Comparison of ENCODE assay signal across 15 mouse cellular contexts in genomic region chr2:25008250-25008649, GRCm38 (mm10). TPM values are rescaled to one million over a fixed set of nuclear protein-coding genes. Genes with fewer than 3 reads are reported as not detected.
DNase-seq lines count a peak whose midpoint lies in the region; ATAC-seq and TF ChIP-seq lines count a peak whose summit lies in the region.
"Had no signal": no experiment of that assay in that cellular context is flagged by ENCODE, and none has a peak within 500 bp of the region (broad histone marks: within the 10 kb centered on the region; RNA-seq: fewer than 3 reads in every experiment).

No protein-coding gene starts in this region.

- no peak for TF ChIP-seq EP300 in liver, embryonic 14.5 days (IDR thresholded peaks at IDR 0.05; ENCODE audit: low read depth)

- ATAC-seq in CD4-positive, CD25-positive, alpha-beta regulatory T cell, adult 4 months = no peak
- ATAC-seq in liver, embryonic 14.5 days (ENCODE audit: insufficient read depth) = no peak
- ATAC-seq in activated CD4-positive, CD25-positive, alpha-beta regulatory T cell, adult 4 months = no peak

- DNase-seq in CD4-positive, CD25-positive, alpha-beta regulatory T cell, adult 2 months (ENCODE audit: low read depth, low spot score) = peak; percentile 30
- DNase-seq in retina, postnatal 1 day = peak; percentile 5
- no peak for DNase-seq in retina, embryonic 14.5 days (ENCODE audit: low spot score)
- peak in 1 of 3 experiments; percentile 10 for DNase-seq in liver, embryonic 14.5 days (ENCODE audit: low read depth in 3 of 3, low spot score in 3 of 3)
- DNase-seq in heart, postnatal 10 days = no peak
- no peak for DNase-seq in frontal cortex, postnatal 25 days (ENCODE audit: low spot score in 2 of 2)
- DNase-seq: cerebellum, postnatal 10 days; layer of hippocampus, postnatal 36 days; lung, postnatal 10 days had no signal

- no peaks in the 10 kb centered on the region for H3K9me3 ChIP-seq in liver, embryonic 14.5 days (ENCODE audit: control insufficient read depth, low read length)
- H3K9me3 ChIP-seq: embryonic facial prominence, embryonic 13.5 days; heart, embryonic 10.5 days; limb, embryonic 12.5 days; neural tube, embryonic 15.5 days had no signal

- no peak overlapping the region for H3K4me2 ChIP-seq in liver, embryonic 14.5 days (ENCODE audit: low read depth)
- H3K4me2 ChIP-seq: embryonic facial prominence, embryonic 13.5 days; limb, embryonic 12.5 days; neural tube, embryonic 15.5 days had no signal

- peak; percentile 48; the same call in 1 of the 2 replicates for TF ChIP-seq CTCF in liver, embryonic 14.5 days (IDR thresholded peaks at IDR 0.05; ENCODE audit: low read depth)

- peaks cover 3% of the 10 kb centered on the region for H3K36me3 ChIP-seq in liver, embryonic 14.5 days (replicated peaks; ENCODE audit: control insufficient read depth, insufficient read depth, low read depth)
- H3K36me3 ChIP-seq: limb, embryonic 12.5 days; neural tube, embryonic 15.5 days had no signal

- H3K27me3 ChIP-seq in liver, embryonic 14.5 days (ENCODE audit: control insufficient read depth, insufficient read depth, low read length) = no peaks in the 10 kb centered on the region
- H3K27me3 ChIP-seq: embryonic facial prominence, embryonic 13.5 days; limb, embryonic 12.5 days; neural tube, embryonic 15.5 days had no signal

- intact Hi-C loops in heart, postnatal 10 days (cut with DNase I) = loop anchor here (5.0 kb wide), 1 partner anchor 156 kb away; no protein-coding TSS in a partner anchor

- no peak overlapping the region for H3K9ac ChIP-seq in liver, embryonic 14.5 days (replicated peaks)
- H3K9ac ChIP-seq: embryonic facial prominence, embryonic 13.5 days; limb, embryonic 12.5 days; neural tube, embryonic 15.5 days had no signal

- H3K27ac ChIP-seq in liver, embryonic 14.5 days = no peak overlapping the region
- H3K27ac ChIP-seq: embryonic facial prominence, embryonic 13.5 days; heart, embryonic 10.5 days; limb, embryonic 12.5 days; neural tube, embryonic 15.5 days had no signal

- no peak overlapping the region for H3K4me3 ChIP-seq in liver, embryonic 14.5 days (ENCODE audit: insufficient read depth in 1 of 2, low read depth in 2 of 2, low read length in 2 of 2)
- H3K4me3 ChIP-seq: embryonic facial prominence, embryonic 13.5 days; heart, embryonic 10.5 days; limb, embryonic 12.5 days; neural tube, embryonic 15.5 days had no signal

- H3K4me1 ChIP-seq in liver, embryonic 14.5 days (replicated peaks; ENCODE audit: control insufficient read depth in 2 of 2, insufficient read depth in 2 of 2, low read length in 1 of 2) = no peaks in the 10 kb centered on the region
- H3K4me1 ChIP-seq: embryonic facial prominence, embryonic 13.5 days; heart, embryonic 10.5 days; limb, embryonic 12.5 days; neural tube, embryonic 15.5 days had no signal

RNA-seq across cellular contexts. Expression of gene Pnpla7, which starts 32.4 kb away (rescaled TPM):
- polyA plus RNA-seq in CD4-positive, CD25-positive, alpha-beta regulatory T cell, adult 4 months (2017; shearing (Covaris generic)) = 100 to 1,000 TPM in 1 of 2 experiments, 10 to 100 TPM in 1; 65.8 to 117 TPM
- polyA plus RNA-seq in liver, embryonic 14.5 days (2012; rRNA removed) = 9.4 and 9.6 TPM in 2 replicates
- 11.0 and 11.3 TPM in 2 replicates for polyA plus RNA-seq in liver, embryonic 14.5 days (2014; fragmentation: Nextera tagmentation; extraction: Ambion mirVana)
- 10 to 100 TPM; 49.3 to 51.3 TPM for polyA plus RNA-seq in activated CD4-positive, CD25-positive, alpha-beta regulatory T cell, adult 4 months (2017; shearing (Covaris generic))
- 10 to 100 TPM; 19.5 to 20.5 TPM for total RNA-seq in heart, postnatal 10 days (2021)

RNA-seq across cellular contexts. Expression of gene Mrpl41, which starts 33.4 kb away (rescaled TPM):
- polyA plus RNA-seq in CD4-positive, CD25-positive, alpha-beta regulatory T cell, adult 4 months (2017; shearing (Covaris generic)) = 10 to 100 TPM; 91.6 to 98.5 TPM
- 31.9 and 48.1 TPM in 2 replicates for polyA plus RNA-seq in liver, embryonic 14.5 days (2012; rRNA removed)
- polyA plus RNA-seq in liver, embryonic 14.5 days (2014; fragmentation: Nextera tagmentation; extraction: Ambion mirVana) = 93.6 and 102 TPM in 2 replicates
- 100 to 1,000 TPM; 102 to 124 TPM for polyA plus RNA-seq in activated CD4-positive, CD25-positive, alpha-beta regulatory T cell, adult 4 months (2017; shearing (Covaris generic))
- 10 to 100 TPM; 87.3 to 88.0 TPM for total RNA-seq in heart, postnatal 10 days (2021)

RNA-seq across cellular contexts. Expression of gene Nsmf, which starts 45.9 kb away (rescaled TPM):
- polyA plus RNA-seq in CD4-positive, CD25-positive, alpha-beta regulatory T cell, adult 4 months (2017; shearing (Covaris generic)) = 10 to 100 TPM in 1 of 2 experiments, 1 to 10 TPM in 1; 8.6 to 13.7 TPM
- 10.3 and 11.0 TPM in 2 replicates for polyA plus RNA-seq in liver, embryonic 14.5 days (2012; rRNA removed)
- polyA plus RNA-seq in liver, embryonic 14.5 days (2014; fragmentation: Nextera tagmentation; extraction: Ambion mirVana) = 3.3 and 6.3 TPM in 2 replicates
- 10 to 100 TPM; 11.1 to 11.2 TPM for polyA plus RNA-seq in activated CD4-positive, CD25-positive, alpha-beta regulatory T cell, adult 4 months (2017; shearing (Covaris generic))
- total RNA-seq in heart, postnatal 10 days (2021) = 10 to 100 TPM; 37.5 to 39.1 TPM

RNA-seq across cellular contexts. Expression of gene Dph7, which starts 46.0 kb away (rescaled TPM):
- polyA plus RNA-seq in CD4-positive, CD25-positive, alpha-beta regulatory T cell, adult 4 months (2017; shearing (Covaris generic)) = 10 to 100 TPM; 34.2 to 42.6 TPM
- 8.1 and 9.0 TPM in 2 replicates for polyA plus RNA-seq in liver, embryonic 14.5 days (2012; rRNA removed)
- polyA plus RNA-seq in liver, embryonic 14.5 days (2014; fragmentation: Nextera tagmentation; extraction: Ambion mirVana) = 8.7 and 9.9 TPM in 2 replicates
- polyA plus RNA-seq in activated CD4-positive, CD25-positive, alpha-beta regulatory T cell, adult 4 months (2017; shearing (Covaris generic)) = 10 to 100 TPM; 30.0 to 32.2 TPM
- total RNA-seq in heart, postnatal 10 days (2021) = 1 to 10 TPM; 4.9 to 7.3 TPM

RNA-seq across cellular contexts. Expression of gene Zmynd19, which starts 58.7 kb away (rescaled TPM):
- 1 to 10 TPM in 1 of 2 experiments, under 1 TPM in 1; 0.89 to 1.4 TPM for polyA plus RNA-seq in CD4-positive, CD25-positive, alpha-beta regulatory T cell, adult 4 months (2017; shearing (Covaris generic))
- 10.0 and 16.4 TPM in 2 replicates for polyA plus RNA-seq in liver, embryonic 14.5 days (2012; rRNA removed)
- 10.6 and 12.1 TPM in 2 replicates for polyA plus RNA-seq in liver, embryonic 14.5 days (2014; fragmentation: Nextera tagmentation; extraction: Ambion mirVana)
- 1 to 10 TPM; 1.3 to 1.8 TPM for polyA plus RNA-seq in activated CD4-positive, CD25-positive, alpha-beta regulatory T cell, adult 4 months (2017; shearing (Covaris generic))
- 10 to 100 TPM; 19.7 to 24.2 TPM for total RNA-seq in heart, postnatal 10 days (2021)

Comparison
In these comparisons a context has a peak if more than half of its experiments do, and no peak if none do; other contexts are left out.
1. DNase-seq: peak in CD4-positive, CD25-positive, alpha-beta regulatory T cell, adult 2 months (single experiment) and retina, postnatal 1 day (single experiment); none in retina, embryonic 14.5 days (single experiment), heart, postnatal 10 days (0 of 2) and frontal cortex, postnatal 25 days (0 of 2).
2. RNA of gene Pnpla7, which starts 32.4 kb away (polyA plus RNA-seq): 65.8 to 117 TPM in CD4-positive, CD25-positive, alpha-beta regulatory T cell, adult 4 months and 49.3 to 51.3 TPM in activated CD4-positive, CD25-positive, alpha-beta regulatory T cell, adult 4 months; 9.4 to 11.3 TPM in liver, embryonic 14.5 days; every median in the first group is over 4 times any median in the second.